Mouse (Mus musculus) MEL (cell line): ENCODE measurements around the gene Lrpap1. TPM values are rescaled to one million over a fixed set of nuclear protein-coding genes. Genes with fewer than 3 reads are reported as not detected.

Experiments
- DNase-seq: peaks from one replicate; pipeline ENCODE4 v3.0.0; 2011; ENCODE audit warnings: low read depth, low spot score
- H3K27ac ChIP-seq: 2 replicates; pipeline ENCODE4 v1.5.1; 2012; ENCODE audit warnings: low read depth, mild to moderate bottlenecking, control low read depth, low read length, moderate library complexity; ENCODE audit not compliant: control insufficient read depth
- H3K27me3 ChIP-seq, 2 experiments: fragments of 150-350 bp in 1 of 2; sonication (generic) in 1 of 2; 2 replicates each; pipeline ENCODE4 v1.6.1; 2012; ENCODE audit warnings: low read length in 2 of 2, mild to moderate bottlenecking in 2 of 2, improper control_type of control experiment in 1 of 2, moderate library complexity in 1 of 2; ENCODE audit not compliant: insufficient read depth in 2 of 2, control insufficient read depth in 1 of 2
- H3K36me3 ChIP-seq, 2 experiments: 2 replicates each; pipeline ENCODE4 v1.6.1; 2012 to 2014; ENCODE audit warnings: low read length in 2 of 2, improper control_type of control experiment in 1 of 2, inconsistent platforms in 1 of 2, mild to moderate bottlenecking in 1 of 2; ENCODE audit not compliant: insufficient read depth in 2 of 2, control insufficient read depth in 1 of 2
- H3K4me1 ChIP-seq, 2 experiments: fragments of 150-350 bp in 1 of 2; sonication (generic) in 1 of 2; 2 replicates each; pipeline ENCODE4 v1.6.1; 2012; ENCODE audit warnings: low read length in 2 of 2, improper control_type of control experiment in 1 of 2, mild to moderate bottlenecking in 1 of 2; ENCODE audit not compliant: insufficient read depth in 2 of 2, control insufficient read depth in 1 of 2
- H3K4me3 ChIP-seq, 2 experiments: fragments of 150-350 bp in 1 of 2; sonication (generic) in 1 of 2; 2 replicates each; pipeline ENCODE4 v1.5.1; 2012; ENCODE audit warnings: low read depth in 2 of 2, low read length in 2 of 2, mild to moderate bottlenecking in 2 of 2, moderate library complexity in 2 of 2, control low read depth in 1 of 2, improper control_type of control experiment in 1 of 2; ENCODE audit not compliant: control insufficient read depth in 1 of 2, insufficient read depth in 1 of 2
- H3K79me2 ChIP-seq: 2 replicates; pipeline ENCODE4 v1.6.1; 2012; ENCODE audit warnings: mild to moderate bottlenecking, low read length, moderate library complexity; ENCODE audit not compliant: control insufficient read depth, poor library complexity, insufficient read depth
- H3K9ac ChIP-seq: 2 replicates; pipeline ENCODE4 v1.6.1; 2012; ENCODE audit warnings: low read depth, mild to moderate bottlenecking, control low read depth, low read length, moderate library complexity; ENCODE audit not compliant: control insufficient read depth, poor library complexity, severe bottlenecking
- H3K9me3 ChIP-seq: fragments of 150-350 bp; sonication (generic); replicated peaks from 2 replicates; pipeline ENCODE4 v1.6.1; 2012; ENCODE audit warnings: mild to moderate bottlenecking, low read length, improper control_type of control experiment, moderate library complexity; ENCODE audit not compliant: insufficient read depth
- CHD1 ChIP-seq: IDR thresholded peaks from 2 replicates; pipeline ENCODE4 v1.6.1; 2012; ENCODE audit warnings: low read depth, mild to moderate bottlenecking, inconsistent platforms, low read length, improper control_type of control experiment
- CTCF ChIP-seq, 3 experiments: IDR thresholded peaks in 2 of 3; conservative IDR thresholded peaks in 1 of 3; 2 replicates each; pipeline ENCODE4 v1.5.1; 2011 to 2012; ENCODE audit warnings: low read length in 3 of 3, low read depth in 2 of 3, mild to moderate bottlenecking in 2 of 3, improper control_type of control experiment in 1 of 3, inconsistent platforms in 1 of 3, mixed read lengths in 1 of 3, moderate library complexity in 1 of 3; ENCODE audit not compliant: control insufficient read depth in 1 of 3, insufficient read depth in 1 of 3, poor library complexity in 1 of 3, severe bottlenecking in 1 of 3
- ELF1 ChIP-seq: IDR thresholded peaks from 2 replicates; pipeline ENCODE4 v1.6.1; 2014; ENCODE audit warnings: low read depth, mild to moderate bottlenecking, inconsistent platforms, low read length, improper control_type of control experiment, moderate library complexity
- GATA1 ChIP-seq: IDR thresholded peaks from 2 replicates; pipeline ENCODE4 v1.6.1; 2011; ENCODE audit warnings: low read depth, low read length, improper control_type of control experiment
- HCFC1 ChIP-seq: IDR thresholded peaks from 2 replicates; pipeline ENCODE4 v1.6.1; 2012; ENCODE audit warnings: low read depth, mild to moderate bottlenecking, inconsistent platforms, low read length, improper control_type of control experiment, moderate library complexity
- MAX ChIP-seq: IDR thresholded peaks from 2 replicates; pipeline ENCODE4 v1.6.1; 2011; ENCODE audit warnings: low read length, improper control_type of control experiment
- MAZ ChIP-seq: IDR thresholded peaks from 2 replicates; pipeline ENCODE4 v1.6.1; 2012; ENCODE audit warnings: low read depth, mild to moderate bottlenecking, inconsistent platforms, low read length, improper control_type of control experiment
- MEF2A ChIP-seq: IDR thresholded peaks from 2 replicates; pipeline ENCODE4 v1.6.1; 2014; ENCODE audit warnings: low read depth, mild to moderate bottlenecking, inconsistent platforms, low read length, improper control_type of control experiment; ENCODE audit not compliant: poor library complexity, insufficient replicate concordance, severe bottlenecking; ENCODE audit errors: extremely low read depth
- MXI1 ChIP-seq: IDR thresholded peaks from 2 replicates; pipeline ENCODE4 v1.6.1; 2011; ENCODE audit warnings: mild to moderate bottlenecking, low read depth, low read length, improper control_type of control experiment
- MYC ChIP-seq: IDR thresholded peaks from 2 replicates; pipeline ENCODE4 v1.6.1; 2011; ENCODE audit warnings: low read depth, mild to moderate bottlenecking, low read length, improper control_type of control experiment, moderate library complexity
- NELFE ChIP-seq: IDR thresholded peaks from 2 replicates; pipeline ENCODE4 v1.6.1; 2011; ENCODE audit warnings: low read depth, low read length, improper control_type of control experiment
- POLR2A ChIP-seq, 2 experiments: IDR thresholded peaks; 2 replicates each; pipeline ENCODE4 v1.6.1; 2011 to 2012; ENCODE audit warnings: low read length in 2 of 2, mild to moderate bottlenecking in 2 of 2, control low read depth in 1 of 2, improper control_type of control experiment in 1 of 2, low read depth in 1 of 2, moderate library complexity in 1 of 2; ENCODE audit not compliant: control insufficient read depth in 1 of 2, insufficient read depth in 1 of 2, poor library complexity in 1 of 2
- POLR2AphosphoS2 ChIP-seq: IDR thresholded peaks from 2 replicates; pipeline ENCODE4 v1.6.1; 2011; ENCODE audit warnings: low read length, improper control_type of control experiment
- POLR2AphosphoS5 ChIP-seq: IDR thresholded peaks from 2 replicates; pipeline ENCODE4 v1.6.1; 2012; ENCODE audit warnings: low read depth, borderline replicate concordance, mild to moderate bottlenecking, inconsistent platforms, low read length, moderate library complexity, mixed read lengths
- RAD21 ChIP-seq: IDR thresholded peaks from 2 replicates; pipeline ENCODE4 v1.6.1; 2011; ENCODE audit warnings: mild to moderate bottlenecking, low read depth, low read length, improper control_type of control experiment
- RCOR1 ChIP-seq: IDR thresholded peaks from 2 replicates; pipeline ENCODE4 v1.6.1; 2012; ENCODE audit warnings: low read depth, mild to moderate bottlenecking, inconsistent platforms, low read length, improper control_type of control experiment
- SIN3A ChIP-seq: IDR thresholded peaks from 2 replicates; pipeline ENCODE4 v1.6.1; 2012; ENCODE audit warnings: low read length, improper control_type of control experiment, inconsistent platforms
- SMC3 ChIP-seq: IDR thresholded peaks from 2 replicates; pipeline ENCODE4 v1.6.1; 2011; ENCODE audit warnings: low read depth, low read length, improper control_type of control experiment
- TBP ChIP-seq: IDR thresholded peaks from 2 replicates; pipeline ENCODE4 v1.8.0; 2011; ENCODE audit warnings: low read depth, low read length, improper control_type of control experiment
- UBTF ChIP-seq: IDR thresholded peaks from 2 replicates; pipeline ENCODE4 v1.6.1; 2012; ENCODE audit warnings: low read depth, mild to moderate bottlenecking, inconsistent platforms, low read length, improper control_type of control experiment, moderate library complexity, borderline replicate concordance; ENCODE audit not compliant: insufficient read depth
- ZC3H11A ChIP-seq: IDR thresholded peaks from 2 replicates; pipeline ENCODE4 v1.6.1; 2012; ENCODE audit warnings: low read depth, mild to moderate bottlenecking, inconsistent platforms, low read length, improper control_type of control experiment
- ZNF384 ChIP-seq: IDR thresholded peaks from 2 replicates; pipeline ENCODE4 v1.6.1; 2012; ENCODE audit warnings: low read depth, mild to moderate bottlenecking, inconsistent platforms, low read length, improper control_type of control experiment
- polyA plus RNA-seq, 2 experiments: library from polyadenylated mRNA; stranded (reverse) in 1 of 2; unstranded in 1 of 2; fragments of >175 nt in 1 of 2; fragments of >200 nt in 1 of 2; gene quantifications; 2 replicates each; pipeline versions ENCODE4 v1.2.1 to v1.2.4; 2012; ENCODE audit warnings: low replicate concordance in 2 of 2, low read depth in 1 of 2; ENCODE audit not compliant: insufficient read length in 2 of 2, insufficient read depth in 1 of 2, missing spikeins in 1 of 2
- total RNA-seq: library from RNA; depleted of rRNA; stranded (reverse); fragments of 300-350 nt; gene quantifications from 2 replicates; pipeline ENCODE4 v1.2.3, GENCODE M21; 2012

Lrpap1 gene
- total and polyA plus RNA-seq, 3 experiments, result 45.0 to 74.7 TPM; not detected in 1

DNA sequence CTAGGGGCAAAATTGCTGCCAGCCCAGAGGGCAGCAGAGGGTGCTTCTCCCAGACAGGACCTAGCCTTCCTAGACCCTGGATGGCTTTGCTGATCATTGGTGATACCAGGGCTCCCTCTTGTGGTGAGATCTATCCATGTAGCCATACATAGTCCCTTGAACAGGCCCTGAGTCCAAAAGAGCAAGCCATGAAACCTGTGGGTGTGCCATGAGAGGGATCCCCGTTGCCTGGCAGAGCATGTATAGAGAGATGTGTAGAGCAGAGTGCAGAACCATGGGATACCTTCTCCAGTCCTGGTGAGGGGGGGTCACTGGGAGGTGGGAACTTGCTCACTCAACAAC lies 62.5 kb downstream of the Lrpap1 start:
- H3K9ac ChIP-seq, result peak overlapping the region; percentile 55
- H3K4me1 ChIP-seq, result peaks cover 0 to 17% of the 10 kb centered on the region in 2 experiments; a peak in 3 of 4 replicates
- no peaks in the 10 kb centered on the region; the same call in 1 of the 2 replicates for H3K79me2 ChIP-seq
- no peaks in the 10 kb centered on the region for H3K36me3 ChIP-seq
- H3K9me3 ChIP-seq, result no peaks in the 10 kb centered on the region
- H3K27ac ChIP-seq, result no peak overlapping the region
- peak overlapping the region in 1 of 2 experiments; percentile 51; a peak in 2 of 4 replicates for H3K4me3 ChIP-seq
- peak; percentile 92 for DNase-seq
- H3K27me3 ChIP-seq, result no peaks in the 10 kb centered on the region
- TF ChIP-seq UBTF (no peak), CHD1 (no peak), POLR2AphosphoS2 (no peak), SMC3 (peak; percentile 99), ZNF384 (peak; percentile 38; the same call in 1 of the 2 replicates), HCFC1 (no peak), ZC3H11A (peak; percentile 99), ELF1 (no peak), RAD21 (peak; percentile 100), CTCF (IDR thresholded peaks at IDR 0.05 in 2 of 3, conservative IDR thresholded peaks at IDR 0.05 in 1 of 3; ENCODE audit: control insufficient read depth in 1 of 3, insufficient read depth in 1 of 3, low read depth in 2 of 3, low read length in 3 of 3, poor library complexity in 1 of 3, severe bottlenecking in 1 of 3) (peak; percentile 93 to 98 (median 94)), MAX (no peak), SIN3A (peak; percentile 67), GATA1 (no peak)
- TF ChIP-seq, all 39 proteins: peak for 6

DNA sequence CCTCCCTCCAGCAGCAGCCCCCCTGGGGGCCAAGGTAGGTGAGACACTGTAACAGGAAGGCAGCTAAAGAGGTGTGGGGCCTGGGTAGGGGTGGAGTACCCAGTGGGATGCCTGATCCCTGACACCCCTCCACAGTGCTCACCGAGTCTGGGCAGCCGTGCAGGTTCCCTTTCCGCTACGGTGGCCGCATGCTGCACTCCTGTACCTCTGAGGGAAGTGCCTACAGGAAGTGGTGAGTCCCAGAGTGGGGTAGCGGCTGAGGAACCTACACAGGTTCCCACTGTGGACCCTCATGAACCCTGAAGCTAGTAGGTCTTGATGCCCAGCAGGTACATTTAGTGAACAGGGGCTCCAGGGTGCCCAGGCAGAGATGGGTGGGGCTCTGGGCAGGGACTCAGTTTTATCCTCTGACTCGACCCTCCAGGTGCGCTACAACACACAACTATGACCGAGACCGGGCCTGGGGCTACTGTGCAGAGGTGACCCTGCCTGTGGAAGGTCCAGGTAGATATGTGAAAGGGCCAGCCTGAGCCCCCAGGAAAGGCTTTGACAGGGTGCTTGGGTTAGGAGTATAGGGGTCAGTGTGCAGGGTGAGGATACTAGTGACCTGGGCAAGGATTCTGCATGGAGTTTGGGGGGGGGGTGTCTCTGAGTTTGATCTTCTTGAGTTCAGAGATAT lies 63.0 kb downstream of the Lrpap1 start:
- no peaks in the 10 kb centered on the region; the same call in 1 of the 2 replicates for H3K79me2 ChIP-seq
- peaks cover 3 to 21% of the 10 kb centered on the region in 2 experiments; a peak in 3 of 4 replicates for H3K4me1 ChIP-seq
- peak overlapping the region; percentile 55 for H3K9ac ChIP-seq
- no peak overlapping the region for H3K27ac ChIP-seq
- DNase-seq, result peak; percentile 73
- TF ChIP-seq SIN3A (no peak), MAZ (no peak; the same call in 1 of the 2 replicates), UBTF (no peak), SMC3 (peak; percentile 20; the same call in 1 of the 2 replicates), POLR2AphosphoS5 (no peak), MAX (no peak), MXI1 (peak; percentile 58; the same call in 1 of the 2 replicates), ZC3H11A (no peak), MYC (peak; percentile 52; the same call in 1 of the 2 replicates), ELF1 (peak; percentile 57), TBP (peak; percentile 24; the same call in 1 of the 2 replicates), ZNF384 (no peak), RCOR1 (no peak), POLR2A (IDR thresholded peaks at IDR 0.05; ENCODE audit: control insufficient read depth in 1 of 2, insufficient read depth in 1 of 2, low read depth in 1 of 2, low read length in 2 of 2, poor library complexity in 1 of 2) (peak; percentile 31 to 35; a peak in 1 of 4 replicates), MEF2A (no peak), NELFE (peak; percentile 34), HCFC1 (peak; percentile 58)
- H3K27me3 ChIP-seq, result no peaks in the 10 kb centered on the region
- no peaks in the 10 kb centered on the region for H3K36me3 ChIP-seq
- H3K4me3 ChIP-seq, result peak overlapping the region; percentile 46 to 51
- H3K9me3 ChIP-seq, result no peaks in the 10 kb centered on the region
